Mouse (Mus musculus) CD4-positive helper T cell, adult 2 months (primary cell): ENCODE data around the gene Gsap.
A peak's percentile ranks its signal among the peaks of the same experiment; 100 is the strongest.
"Not testable (repeated sequence)": the region's sequence is repeated elsewhere in the genome, so short reads cannot be mapped to it uniquely, and the experiment has no call there.

Experiments used
- DNase-seq: peaks from one replicate; pipeline ENCODE4 v3.0.0-alpha.2; 2012; ENCODE audit warnings: low read depth, missing footprints, low spot score

The Gsap gene

GRCm38 (mm10) chr5:21326494-21326893 lies 140.4 kb downstream of the Gsap start:
- DNase-seq: peak; percentile 81

- no peak for DNase-seq
Observed at GRCm38 (mm10) chr5:21328560-21328959, 142.5 kb downstream of the Gsap start.

DNA sequence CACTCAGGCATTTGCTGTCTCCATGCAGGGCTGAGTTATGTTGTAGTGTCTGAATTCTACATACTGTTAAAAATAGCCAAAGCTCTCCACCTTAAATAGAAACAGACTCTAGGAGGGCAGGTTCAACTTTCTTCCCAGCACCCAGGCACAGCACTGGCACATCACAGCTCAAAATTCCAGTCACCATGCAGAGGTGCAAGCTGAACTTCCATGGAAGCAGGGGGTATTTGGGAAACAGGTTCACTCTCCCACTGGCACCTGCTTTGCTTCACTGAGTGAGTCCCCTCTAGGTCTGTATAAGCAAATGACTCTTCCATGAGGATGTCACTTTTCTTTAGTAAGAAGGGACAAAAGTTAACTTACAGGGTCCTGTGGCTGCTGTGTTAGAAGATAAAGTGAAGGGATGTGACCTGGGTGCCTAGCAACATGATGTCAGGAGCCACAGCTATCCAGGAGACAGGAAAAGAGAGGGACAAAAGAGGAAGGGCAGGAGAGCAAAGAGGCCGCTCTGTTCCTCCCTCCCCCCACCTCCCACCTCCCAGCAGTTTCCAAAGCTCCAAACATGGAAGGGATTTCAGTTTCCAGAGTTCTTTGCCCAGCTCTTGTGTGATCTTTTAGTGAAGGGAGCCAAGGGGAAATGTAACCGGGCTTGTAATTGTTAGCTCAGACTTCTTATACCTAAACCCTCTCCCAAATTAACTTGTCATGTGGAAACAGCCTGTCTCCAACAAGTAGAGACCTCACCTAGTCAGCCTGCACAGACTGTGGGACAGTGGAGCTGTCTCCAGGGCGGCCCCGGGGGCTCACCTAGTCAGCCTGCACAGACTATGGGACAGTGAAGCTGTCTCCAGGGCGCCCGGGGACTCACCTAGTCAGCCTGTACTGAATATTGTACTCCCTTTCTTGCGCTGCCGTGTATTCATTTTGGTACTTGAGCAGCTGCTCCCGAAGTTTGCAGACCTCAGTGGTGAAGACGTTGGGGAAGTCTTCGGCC lies 143.9 kb downstream of the Gsap start:
- no peak for DNase-seq

GRCm38 (mm10) chr5:21331656-21332055 lies 145.6 kb downstream of the Gsap start:
- no peak for DNase-seq

GRCm38 (mm10) chr5:21332119-21332518 lies 146.1 kb downstream of the Gsap start:
- no peak for DNase-seq

DNA sequence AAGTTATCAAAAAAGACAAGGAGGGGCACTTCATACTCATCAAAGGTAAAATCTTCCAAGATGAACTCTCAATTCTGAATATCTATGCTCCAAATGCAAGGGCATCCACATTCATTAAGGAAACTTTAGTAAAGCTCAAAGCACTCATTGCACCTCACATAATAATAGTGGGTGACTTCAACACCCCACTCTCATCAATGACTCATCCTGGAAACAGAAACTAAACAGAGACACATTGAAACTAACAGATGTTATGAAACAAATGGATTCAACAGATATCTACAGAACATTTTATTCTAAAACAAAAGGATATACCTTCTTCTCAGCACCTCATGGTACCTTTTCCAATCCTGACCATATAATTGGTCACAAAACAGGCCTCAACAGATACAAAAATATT lies 156.2 kb downstream of the Gsap start:
- DNase-seq: not testable (repeated sequence)

DNA sequence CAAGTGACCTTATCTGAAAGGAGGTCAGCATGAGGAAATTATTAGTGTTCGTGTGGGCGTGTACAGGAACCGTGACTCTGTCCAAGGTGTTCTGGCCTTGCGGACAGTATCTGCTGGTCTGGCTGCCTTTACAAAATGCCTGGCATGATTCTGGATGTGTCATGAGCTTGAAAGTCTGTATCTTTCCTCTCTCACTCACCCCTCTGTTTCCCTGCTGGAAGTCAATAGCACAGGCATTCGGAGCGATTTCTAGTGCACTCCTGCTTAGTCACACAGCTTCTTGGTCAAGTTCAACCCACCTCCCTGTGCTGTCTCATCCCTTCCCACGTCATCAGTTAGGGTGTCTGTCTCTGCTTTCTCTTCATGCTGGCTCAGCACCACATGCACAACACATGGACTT lies 162.3 kb downstream of the Gsap start:
- DNase-seq: no peak

- no peak for DNase-seq
Observed at GRCm38 (mm10) chr5:21351678-21352077, 165.6 kb downstream of the Gsap start.

GRCm38 (mm10) chr5:21358648-21359047 lies 172.6 kb downstream of the Gsap start:
- no peak for DNase-seq

DNA sequence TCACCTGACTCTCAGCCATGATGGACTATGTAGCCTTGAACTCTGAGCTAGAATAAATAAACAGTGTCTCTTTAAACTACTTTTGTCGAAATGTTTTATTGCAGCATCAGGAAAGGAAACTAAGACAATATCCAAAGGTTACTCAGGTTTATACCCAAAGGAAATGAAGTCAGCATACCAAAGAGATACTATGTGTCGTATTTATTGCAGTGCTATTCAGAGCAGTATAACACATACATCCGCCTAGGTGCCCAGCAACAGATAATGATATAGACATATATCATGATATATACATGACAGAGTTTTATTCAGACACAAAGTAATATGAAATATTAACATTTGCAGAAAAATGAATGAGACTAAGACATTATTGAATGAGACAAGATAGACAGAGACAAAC lies 177.3 kb downstream of the Gsap start:
- no peak for DNase-seq
